Mouse (Mus musculus) hindbrain, embryonic 15.5 days (tissue): ENCODE measurements at regions not wholly inside any gene's neighbourhood (a gene's known extent, or its start where the extent isn't known, plus 50 kb on each side); places are given as distances from the start of the nearest gene placed in this dataset.
A peak's percentile ranks its signal among the peaks of the same experiment; 100 is the strongest.

Source experiments
- ATAC-seq: fragments of 200-750 bp; cut with Nextera tagmentation; 2 replicates; pipeline ENCODE4 v1.8.0; 2017; ENCODE audit warnings: low read depth, moderate number of reproducible peaks, moderate TSS enrichment; ENCODE audit not compliant: low FRiP score
- H3K27ac ChIP-seq: fragments of 300-500 bp; sonication (generic); replicated peaks from 2 replicates; pipeline ENCODE4 v1.5.1; 2015; ENCODE audit warnings: mild to moderate bottlenecking, inconsistent platforms
- H3K27me3 ChIP-seq: fragments of 300-500 bp; sonication (generic); 2 replicates; pipeline ENCODE4 v1.6.1; 2015; ENCODE audit warnings: control low read depth, inconsistent platforms
- H3K36me3 ChIP-seq: fragments of 300-500 bp; sonication (generic); 2 replicates; pipeline ENCODE4 v1.6.1; 2015; ENCODE audit warnings: control low read depth, inconsistent platforms
- H3K4me1 ChIP-seq: fragments of 300-500 bp; sonication (generic); replicated peaks from 2 replicates; pipeline ENCODE4 v1.6.1; 2015; ENCODE audit warnings: control low read depth, inconsistent platforms
- H3K4me2 ChIP-seq: fragments of 300-500 bp; sonication (generic); 2 replicates; pipeline ENCODE4 v1.6.1; 2015; ENCODE audit warnings: moderate library complexity, mild to moderate bottlenecking, inconsistent platforms
- H3K4me3 ChIP-seq: fragments of 300-500 bp; sonication (generic); 2 replicates; pipeline ENCODE4 v1.5.1; 2015; ENCODE audit warnings: mild to moderate bottlenecking, inconsistent platforms
- H3K9ac ChIP-seq: fragments of 300-500 bp; sonication (generic); 2 replicates; pipeline ENCODE4 v1.6.1; 2015; ENCODE audit warnings: inconsistent platforms
- H3K9me3 ChIP-seq: fragments of 300-500 bp; sonication (generic); 2 replicates; pipeline ENCODE4 v1.6.1; 2016; ENCODE audit warnings: control low read depth, inconsistent platforms
- WGBS: fragments of 180-500 bp; shearing (Covaris S2); methylation state at CpG from one replicate; pipeline ENCODE4 v1.1.7; 2015; 5-methylcytosine and 5-hydroxymethylcytosine counted together

GRCm38 (mm10) chr7:73138861-73139493, 236.3 kb upstream of the Rgma start:
- no peak for ATAC-seq
- no peaks in the 10 kb centered on the region for H3K9me3 ChIP-seq
- H3K36me3 ChIP-seq, result no peaks in the 10 kb centered on the region
- no peak overlapping the region for H3K27ac ChIP-seq
- no peak overlapping the region for H3K4me2 ChIP-seq
- no peak overlapping the region for H3K4me3 ChIP-seq
- H3K4me1 ChIP-seq, result peaks cover 20% of the 10 kb centered on the region
- H3K27me3 ChIP-seq, result no peaks in the 10 kb centered on the region; the same call in 1 of the 2 replicates
- H3K9ac ChIP-seq, result no peak overlapping the region
- 7% methylated on average over 8 of the region's 8 CpGs for WGBS

- H3K27me3 ChIP-seq, result no peaks in the 10 kb centered on the region; the same call in 1 of the 2 replicates
- H3K9ac ChIP-seq, result no peak overlapping the region
- WGBS, result 33% methylated on average over 6 of the region's 6 CpGs
- no peaks in the 10 kb centered on the region for H3K9me3 ChIP-seq
- peaks cover 20% of the 10 kb centered on the region for H3K4me1 ChIP-seq
- H3K4me3 ChIP-seq, result no peak overlapping the region
- H3K27ac ChIP-seq, result no peak overlapping the region
- no peak overlapping the region for H3K4me2 ChIP-seq
- no peak for ATAC-seq
- H3K36me3 ChIP-seq, result no peaks in the 10 kb centered on the region
Observed at GRCm38 (mm10) chr7:73139901-73140300, 235.4 kb upstream of the Rgma start.

GRCm38 (mm10) chr7:73141167-73141566, 234.1 kb upstream of the Rgma start:
- Histone ChIP-seq H3K9ac (no peak overlapping the region), H3K4me1 (peaks cover 20% of the 10 kb centered on the region), H3K4me2 (no peak overlapping the region), H3K9me3 (no peaks in the 10 kb centered on the region), H3K4me3 (no peak overlapping the region), H3K27ac (no peak overlapping the region), H3K36me3 (no peaks in the 10 kb centered on the region), H3K27me3 (no peaks in the 10 kb centered on the region; the same call in 1 of the 2 replicates)
- ATAC-seq, result no peak
- 11% methylated on average over 5 of the region's 5 CpGs for WGBS

GRCm38 (mm10) chr7:73143902-73144301, 231.4 kb upstream of the Rgma start:
- 0 out of 2 replicates have a peak, but pooled peaks have one; percentile 32 for ATAC-seq

GRCm38 (mm10) chr7:73144846-73145245, 230.5 kb upstream of the Rgma start:
- WGBS, result 60% methylated on average over 4 of the region's 4 CpGs
- no peak overlapping the region for H3K27ac ChIP-seq

More at GRCm38 (mm10) chr7:73143902-73144301, 231.4 kb upstream of the Rgma start:
- WGBS, result 64% methylated on average over 11 of the region's 11 CpGs
- H3K4me3 ChIP-seq, result no peak overlapping the region
- H3K9ac ChIP-seq, result no peak overlapping the region
- no peaks in the 10 kb centered on the region; the same call in 1 of the 2 replicates for H3K27me3 ChIP-seq
- peaks cover 18% of the 10 kb centered on the region for H3K4me1 ChIP-seq
- H3K4me2 ChIP-seq, result no peak overlapping the region
- no peak overlapping the region for H3K27ac ChIP-seq
- H3K9me3 ChIP-seq, result no peaks in the 10 kb centered on the region
- H3K36me3 ChIP-seq, result no peaks in the 10 kb centered on the region

GRCm38 (mm10) chr7:73147251-73147650, 228.1 kb upstream of the Rgma start:
- no peaks in the 10 kb centered on the region for H3K27me3 ChIP-seq
- H3K4me2 ChIP-seq, result no peak overlapping the region
- no peak for ATAC-seq
- H3K9me3 ChIP-seq, result no peaks in the 10 kb centered on the region
- no peak overlapping the region for H3K9ac ChIP-seq
- H3K27ac ChIP-seq, result no peak overlapping the region
- no peaks in the 10 kb centered on the region for H3K36me3 ChIP-seq
- H3K4me1 ChIP-seq, result peaks cover 16% of the 10 kb centered on the region; the same call in 1 of the 2 replicates
- no peak overlapping the region for H3K4me3 ChIP-seq

More at GRCm38 (mm10) chr7:73144846-73145245, 230.5 kb upstream of the Rgma start:
- Histone ChIP-seq H3K4me3 (no peak overlapping the region), H3K27me3 (no peaks in the 10 kb centered on the region; the same call in 1 of the 2 replicates), H3K4me2 (no peak overlapping the region), H3K36me3 (no peaks in the 10 kb centered on the region), H3K9me3 (no peaks in the 10 kb centered on the region), H3K9ac (no peak overlapping the region), H3K4me1 (peaks cover 11% of the 10 kb centered on the region)
- ATAC-seq, result no peak

GRCm38 (mm10) chr7:73150436-73150835, 224.9 kb upstream of the Rgma start:
- no peak overlapping the region for H3K4me2 ChIP-seq
- 77% methylated on average over 7 of the region's 7 CpGs for WGBS

GRCm38 (mm10) chr7:73151586-73152467, 223.5 kb upstream of the Rgma start:
- 45% methylated on average over 13 of the region's 15 CpGs for WGBS
- ATAC-seq, result no peak; the same call in 1 of the 2 replicates
- Histone ChIP-seq H3K27me3 (no peaks in the 10 kb centered on the region), H3K4me3 (no peak overlapping the region), H3K4me2 (no peak overlapping the region), H3K9me3 (no peaks in the 10 kb centered on the region), H3K9ac (no peak overlapping the region), H3K27ac (no peak overlapping the region), H3K4me1 (peaks cover 17% of the 10 kb centered on the region; the same call in 1 of the 2 replicates), H3K36me3 (no peaks in the 10 kb centered on the region)

More at GRCm38 (mm10) chr7:73150436-73150835, 224.9 kb upstream of the Rgma start:
- H3K27me3 ChIP-seq, result no peaks in the 10 kb centered on the region
- no peak for ATAC-seq
- H3K4me3 ChIP-seq, result no peak overlapping the region
- peaks cover 17% of the 10 kb centered on the region; the same call in 1 of the 2 replicates for H3K4me1 ChIP-seq
- H3K27ac ChIP-seq, result no peak overlapping the region
- no peaks in the 10 kb centered on the region for H3K9me3 ChIP-seq
- H3K36me3 ChIP-seq, result no peaks in the 10 kb centered on the region
- H3K9ac ChIP-seq, result no peak overlapping the region

GRCm38 (mm10) chr7:73153668-73154067, 221.6 kb upstream of the Rgma start:
- no peak for ATAC-seq
- WGBS, result 98% methylated on average over 1 of the region's 1 CpGs
- Histone ChIP-seq H3K27me3 (no peaks in the 10 kb centered on the region), H3K9ac (no peak overlapping the region), H3K4me3 (no peak overlapping the region), H3K27ac (no peak overlapping the region), H3K4me2 (no peak overlapping the region), H3K9me3 (no peaks in the 10 kb centered on the region), H3K4me1 (peaks cover 17% of the 10 kb centered on the region; the same call in 1 of the 2 replicates), H3K36me3 (no peaks in the 10 kb centered on the region)

GRCm38 (mm10) chr7:73158833-73159232, 216.5 kb upstream of the Rgma start:
- Histone ChIP-seq H3K27me3 (no peaks in the 10 kb centered on the region), H3K9me3 (no peaks in the 10 kb centered on the region), H3K27ac (no peak overlapping the region), H3K4me1 (peaks cover 6% of the 10 kb centered on the region; the same call in 1 of the 2 replicates), H3K4me2 (no peak overlapping the region), H3K9ac (no peak overlapping the region), H3K4me3 (no peak overlapping the region), H3K36me3 (no peaks in the 10 kb centered on the region)
- 71% methylated on average over 5 of the region's 5 CpGs for WGBS
- ATAC-seq, result no peak

- Histone ChIP-seq H3K27me3 (no peaks in the 10 kb centered on the region), H3K4me3 (no peak overlapping the region), H3K4me1 (peaks cover 9% of the 10 kb centered on the region; the same call in 1 of the 2 replicates), H3K9ac (no peak overlapping the region), H3K4me2 (no peak overlapping the region), H3K27ac (no peak overlapping the region), H3K36me3 (no peaks in the 10 kb centered on the region), H3K9me3 (no peaks in the 10 kb centered on the region)
- 83% methylated on average over 8 of the region's 8 CpGs for WGBS
- ATAC-seq, result no peak
Observed at GRCm38 (mm10) chr7:73160968-73161367, 214.3 kb upstream of the Rgma start.

GRCm38 (mm10) chr7:73163687-73164086, 211.6 kb upstream of the Rgma start:
- Histone ChIP-seq H3K9me3 (no peaks in the 10 kb centered on the region), H3K4me2 (no peak overlapping the region), H3K27ac (no peak overlapping the region), H3K27me3 (no peaks in the 10 kb centered on the region), H3K4me3 (no peak overlapping the region), H3K4me1 (peaks cover 9% of the 10 kb centered on the region; the same call in 1 of the 2 replicates), H3K36me3 (no peaks in the 10 kb centered on the region), H3K9ac (no peak overlapping the region)
- ATAC-seq, result no peak
- WGBS, result 51% methylated on average over 5 of the region's 5 CpGs
